Mouse (Mus musculus) forebrain, embryonic 14.5 days (tissue): ENCODE measurements at regions not wholly inside any gene's neighbourhood (a gene's known extent, or its start where the extent isn't known, plus 50 kb on each side); places are given as distances from the start of the nearest gene placed in this dataset.
"Not testable (repeated sequence)": the region's sequence is repeated elsewhere in the genome, so short reads cannot be mapped to it uniquely, and the experiment has no call there.

Experiments used
- ATAC-seq: fragments of 200-750 bp; cut with Nextera tagmentation; 2 replicates; pipeline ENCODE4 v1.8.0; 2017; ENCODE audit warnings: mild to moderate bottlenecking, moderate library complexity
- DNase-seq: peaks from one replicate; pipeline ENCODE4 v3.0.0-alpha.2; 2015; ENCODE audit warnings: low spot score
- H3K27ac ChIP-seq: fragments of 300-500 bp; sonication (generic); 2 replicates; pipeline ENCODE4 v1.5.1; 2014; ENCODE audit warnings: low read depth, mild to moderate bottlenecking, control low read depth, low read length, moderate library complexity
- H3K27me3 ChIP-seq: fragments of 300-500 bp; sonication (generic); replicated peaks from 2 replicates; pipeline ENCODE4 v1.6.1; 2014; ENCODE audit warnings: low read length, control low read depth, mixed read lengths; ENCODE audit not compliant: control insufficient read depth, insufficient read depth
- H3K36me3 ChIP-seq: fragments of 300-500 bp; sonication (generic); 2 replicates; pipeline ENCODE4 v1.6.1; 2014; ENCODE audit warnings: low read length, control low read depth; ENCODE audit not compliant: control insufficient read depth, insufficient read depth
- H3K4me1 ChIP-seq: fragments of 300-500 bp; sonication (generic); 2 replicates; pipeline ENCODE4 v1.6.1; 2014; ENCODE audit warnings: antibody characterized with exemption, low read length, control low read depth; ENCODE audit not compliant: control insufficient read depth, insufficient read depth
- H3K4me2 ChIP-seq: fragments of 300-500 bp; sonication (generic); 2 replicates; pipeline ENCODE4 v1.6.1; 2014; ENCODE audit warnings: mild to moderate bottlenecking, control low read depth, low read length
- H3K4me3 ChIP-seq: fragments of 300-500 bp; sonication (generic); 2 replicates; pipeline ENCODE4 v1.5.1; 2014; ENCODE audit warnings: low read depth, low read length, control low read depth
- H3K9ac ChIP-seq: fragments of 300-500 bp; sonication (generic); 2 replicates; pipeline ENCODE4 v1.6.1; 2014; ENCODE audit warnings: mild to moderate bottlenecking, low read length, control low read depth, moderate library complexity
- H3K9me3 ChIP-seq: fragments of 300-500 bp; sonication (generic); replicated peaks from 2 replicates; pipeline ENCODE4 v1.6.1; 2016; ENCODE audit warnings: low read length, control low read depth, mixed read lengths; ENCODE audit not compliant: control insufficient read depth
- WGBS: fragments of 180-500 bp; shearing (Covaris S2); extraction: QIAGEN DNeasy Blood & Tissue Kit; methylation state at CpG from one replicate; pipeline ENCODE4 v1.1.7; 2014; 5-methylcytosine and 5-hydroxymethylcytosine counted together

DNA sequence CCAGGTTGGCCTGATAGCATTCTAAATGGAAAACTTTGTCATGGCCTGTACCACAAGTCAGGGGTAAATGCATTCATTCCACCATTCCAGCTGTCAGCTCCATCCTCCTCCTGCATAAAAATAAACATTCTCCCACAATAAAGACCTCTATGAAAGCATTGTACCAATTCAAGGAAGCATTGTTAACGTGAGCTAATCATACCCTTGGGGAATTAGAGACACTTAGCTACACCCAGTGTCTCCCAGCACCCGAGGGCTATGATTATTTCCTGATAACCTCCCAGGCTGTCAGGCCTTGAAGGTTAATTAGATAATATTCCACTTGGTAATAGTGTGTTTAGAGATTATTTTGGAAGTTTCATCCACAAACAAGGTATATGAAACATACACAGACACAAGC lies 182.1 kb downstream of the Ppp1r3a start:
- H3K4me2 ChIP-seq, result no peak overlapping the region
- DNase-seq (peak; percentile 2), ATAC-seq (no peak)
- no peak overlapping the region for H3K27ac ChIP-seq
- no peaks in the 10 kb centered on the region for H3K4me1 ChIP-seq
- 28% methylated on average over 2 of the region's 2 CpGs for WGBS
- no peaks in the 10 kb centered on the region for H3K36me3 ChIP-seq
- H3K27me3 ChIP-seq, result no peaks in the 10 kb centered on the region
- no peak overlapping the region for H3K4me3 ChIP-seq
- H3K9ac ChIP-seq, result no peak overlapping the region
- H3K9me3 ChIP-seq, result no peaks in the 10 kb centered on the region

DNA sequence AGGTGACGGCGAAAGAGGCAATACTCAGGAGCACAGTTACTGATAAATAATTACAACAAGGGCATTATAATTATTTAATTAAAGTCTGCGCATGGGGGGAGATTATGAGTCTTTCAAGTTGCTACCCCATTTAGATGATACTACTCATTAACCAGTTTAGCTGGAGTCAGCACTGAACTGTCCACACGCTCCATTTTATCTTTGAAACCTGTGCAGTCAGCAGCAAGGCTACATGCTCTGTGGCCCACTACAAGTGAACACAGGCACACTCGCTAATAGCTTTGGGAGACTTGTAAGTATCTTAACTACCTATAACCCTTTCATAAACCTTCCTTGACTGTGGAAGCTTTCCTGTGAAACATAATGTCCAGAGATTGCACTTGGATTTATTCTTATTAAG lies 214.7 kb downstream of the Ppp1r3a start:
- no peaks in the 10 kb centered on the region for H3K9me3 ChIP-seq
- no peak overlapping the region for H3K4me3 ChIP-seq
- H3K4me2 ChIP-seq, result no peak overlapping the region
- H3K27ac ChIP-seq, result no peak overlapping the region
- no peaks in the 10 kb centered on the region for H3K36me3 ChIP-seq
- WGBS, result 86% methylated on average over 5 of the region's 5 CpGs
- ATAC-seq (no peak), DNase-seq (no peak)
- no peaks in the 10 kb centered on the region for H3K4me1 ChIP-seq
- H3K9ac ChIP-seq, result no peak overlapping the region
- no peaks in the 10 kb centered on the region for H3K27me3 ChIP-seq

DNA sequence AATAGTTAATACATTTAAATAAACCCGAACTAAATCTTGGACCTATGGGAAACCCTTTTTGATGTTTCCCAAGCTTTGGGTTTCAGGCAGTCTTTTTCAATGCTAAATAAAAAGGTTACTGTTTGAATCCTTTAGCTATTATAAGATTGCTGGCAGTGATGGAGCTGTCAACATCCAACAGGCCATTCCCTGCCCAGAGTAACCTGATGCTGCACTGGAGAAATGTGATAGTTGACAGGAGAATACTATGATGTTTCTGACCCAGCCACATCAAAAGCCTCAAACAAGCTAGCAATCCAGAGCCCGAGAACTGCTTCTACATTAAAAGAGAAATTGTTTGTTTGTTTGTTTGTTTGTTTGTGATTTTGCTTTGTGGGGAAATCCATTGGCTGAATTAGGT lies 226.0 kb downstream of the Ppp1r3a start:
- ATAC-seq (no peak), DNase-seq (no peak)
- WGBS, result 45% methylated on average over 2 of the region's 2 CpGs

DNA sequence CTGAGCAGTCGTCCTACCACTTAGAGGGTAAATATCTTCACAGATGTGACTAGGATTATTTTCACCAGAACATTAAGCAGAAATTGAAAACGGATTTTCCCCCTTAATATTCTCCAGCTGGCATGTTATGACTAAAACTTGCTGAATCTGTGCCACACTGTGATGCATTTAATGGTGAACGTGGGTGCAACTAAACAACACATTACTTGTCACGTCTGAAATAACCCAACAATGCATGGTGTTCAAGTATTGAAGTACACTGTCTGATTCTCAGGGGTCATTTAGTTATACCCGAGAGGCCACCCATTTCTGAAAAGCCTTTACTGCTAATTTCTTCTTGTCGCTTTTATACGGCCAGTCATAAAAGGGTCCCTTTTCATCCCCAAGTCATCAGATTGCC lies 226.5 kb downstream of the Ppp1r3a start:
- Histone ChIP-seq H3K36me3 (no peaks in the 10 kb centered on the region), H3K27ac (no peak overlapping the region), H3K4me3 (no peak overlapping the region), H3K27me3 (no peaks in the 10 kb centered on the region), H3K9ac (no peak overlapping the region), H3K9me3 (no peaks in the 10 kb centered on the region), H3K4me1 (peaks cover 3% of the 10 kb centered on the region; the same call in 1 of the 2 replicates), H3K4me2 (no peak overlapping the region)
- no peak for DNase-seq
- no peak for ATAC-seq
- 22% methylated on average over 7 of the region's 7 CpGs for WGBS

More for the DNA sequence above, 226.0 kb downstream of the Ppp1r3a start:
- H3K27me3 ChIP-seq, result no peaks in the 10 kb centered on the region
- no peak overlapping the region for H3K4me3 ChIP-seq
- H3K4me2 ChIP-seq, result no peak overlapping the region
- H3K9me3 ChIP-seq, result no peaks in the 10 kb centered on the region
- no peak overlapping the region for H3K27ac ChIP-seq
- no peak overlapping the region for H3K9ac ChIP-seq
- peaks cover 3% of the 10 kb centered on the region; the same call in 1 of the 2 replicates for H3K4me1 ChIP-seq
- H3K36me3 ChIP-seq, result no peaks in the 10 kb centered on the region

DNA sequence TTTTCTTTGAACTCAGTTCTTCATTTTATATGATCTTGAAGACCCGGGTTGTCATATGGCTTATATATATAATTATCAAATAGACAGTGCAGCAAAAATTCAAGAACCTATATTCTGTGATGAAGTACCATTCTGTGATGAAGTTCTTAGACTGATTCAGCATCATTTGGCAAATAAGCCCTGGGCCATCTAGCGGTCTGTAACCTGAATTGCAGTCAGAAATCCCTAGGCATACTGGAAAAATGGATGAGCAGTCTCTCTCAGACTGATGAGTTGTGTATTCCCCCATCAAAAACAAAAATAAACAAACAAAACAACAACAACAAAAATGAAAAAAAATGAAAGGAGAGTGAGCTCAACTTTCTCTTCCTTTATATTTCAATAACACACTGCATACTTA lies 232.3 kb downstream of the Ppp1r3a start:
- DNase-seq (peak; percentile 44), ATAC-seq (no peak)
- H3K4me1 ChIP-seq, result no peaks in the 10 kb centered on the region
- no peaks in the 10 kb centered on the region for H3K27me3 ChIP-seq
- H3K4me3 ChIP-seq, result no peak overlapping the region
- no peaks in the 10 kb centered on the region for H3K9me3 ChIP-seq
- 30% methylated on average over 2 of the region's 2 CpGs for WGBS
- no peak overlapping the region for H3K9ac ChIP-seq
- no peaks in the 10 kb centered on the region for H3K36me3 ChIP-seq
- no peak overlapping the region for H3K4me2 ChIP-seq
- no peak overlapping the region for H3K27ac ChIP-seq

DNA sequence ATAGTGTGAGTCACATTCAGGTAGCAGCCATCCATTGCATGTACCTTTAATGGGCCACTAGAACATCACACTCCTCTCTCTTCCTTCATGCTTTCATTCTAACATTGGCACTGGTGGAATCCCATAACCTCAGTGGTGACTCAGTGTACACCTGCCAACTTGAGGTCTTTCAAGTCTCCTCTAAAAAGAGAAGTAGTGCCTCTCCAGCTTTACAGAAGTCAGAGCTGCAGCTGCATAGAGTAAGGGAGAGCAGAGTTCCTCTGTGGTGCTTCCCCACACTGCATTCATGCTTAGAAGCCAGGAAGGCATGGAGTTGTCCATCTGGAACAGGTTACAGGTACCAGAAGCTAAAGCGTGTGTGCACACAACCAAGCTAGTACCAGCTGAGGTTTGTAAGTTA lies 233.8 kb downstream of the Ppp1r3a start:
- H3K4me2 ChIP-seq, result no peak overlapping the region
- DNase-seq (no peak), ATAC-seq (no peak)
- H3K4me3 ChIP-seq, result no peak overlapping the region
- no peaks in the 10 kb centered on the region for H3K9me3 ChIP-seq
- no peaks in the 10 kb centered on the region for H3K4me1 ChIP-seq
- H3K27me3 ChIP-seq, result no peaks in the 10 kb centered on the region
- H3K9ac ChIP-seq, result no peak overlapping the region
- no peaks in the 10 kb centered on the region for H3K36me3 ChIP-seq
- H3K27ac ChIP-seq, result no peak overlapping the region
- 93% methylated on average over 1 of the region's 1 CpGs for WGBS

DNA sequence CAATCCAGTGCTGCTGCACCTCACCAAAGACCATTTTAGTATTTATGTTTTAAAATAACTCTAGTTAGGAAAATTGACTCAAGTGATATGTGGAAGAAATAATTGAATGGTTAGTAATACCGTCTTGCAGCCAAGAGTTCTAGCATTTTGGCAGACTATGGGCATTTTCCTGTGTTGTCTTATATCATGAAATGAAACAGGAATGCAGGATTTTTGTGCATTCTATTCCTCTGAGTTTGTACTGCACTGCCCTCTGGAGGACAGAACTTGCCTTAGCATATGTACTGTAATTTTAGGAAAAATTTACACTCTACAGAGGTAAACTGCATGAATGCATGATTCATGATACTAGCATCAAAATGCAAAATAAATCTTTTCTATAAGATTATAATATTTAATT lies 250.9 kb downstream of the Ppp1r3a start:
- Histone ChIP-seq H3K4me2 (no peak overlapping the region), H3K27ac (no peak overlapping the region), H3K36me3 (no peaks in the 10 kb centered on the region), H3K27me3 (no peaks in the 10 kb centered on the region), H3K4me3 (no peak overlapping the region), H3K4me1 (no peaks in the 10 kb centered on the region), H3K9ac (no peak overlapping the region), H3K9me3 (no peaks in the 10 kb centered on the region)
- WGBS, result 48% methylated on average over 1 of the region's 1 CpGs
- DNase-seq (peak; percentile 91), ATAC-seq (peak; percentile 84)

DNA sequence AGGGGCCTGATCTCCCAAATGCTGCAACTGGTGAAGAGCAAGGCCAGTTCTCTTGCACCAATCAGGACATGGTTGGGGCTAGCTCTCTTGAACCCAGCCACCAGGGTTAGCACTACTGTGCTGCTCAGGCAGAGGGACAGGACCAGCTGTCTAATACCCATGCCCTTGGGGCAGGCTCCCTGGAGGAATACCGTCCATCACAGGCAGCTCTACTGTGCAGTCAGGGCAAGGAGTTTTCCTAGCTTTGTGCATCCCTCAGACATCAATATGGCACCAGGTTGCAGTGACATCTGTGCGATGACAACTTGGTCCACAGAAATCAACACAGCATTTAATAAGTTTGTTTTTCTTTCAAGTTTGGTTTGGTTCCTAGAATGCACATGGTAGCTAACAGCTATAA lies 254.4 kb downstream of the Ppp1r3a start:
- ATAC-seq (0 out of 2 replicates have a peak, but pooled peaks have one; percentile 29), DNase-seq (peak; percentile 22)
- H3K9me3 ChIP-seq, result no peaks in the 10 kb centered on the region
- H3K36me3 ChIP-seq, result no peaks in the 10 kb centered on the region
- no peaks in the 10 kb centered on the region for H3K4me1 ChIP-seq
- 84% methylated on average over 2 of the region's 2 CpGs for WGBS
- H3K27ac ChIP-seq, result no peak overlapping the region
- H3K9ac ChIP-seq, result no peak overlapping the region
- no peak overlapping the region for H3K4me3 ChIP-seq
- H3K27me3 ChIP-seq, result no peaks in the 10 kb centered on the region
- no peak overlapping the region for H3K4me2 ChIP-seq

DNA sequence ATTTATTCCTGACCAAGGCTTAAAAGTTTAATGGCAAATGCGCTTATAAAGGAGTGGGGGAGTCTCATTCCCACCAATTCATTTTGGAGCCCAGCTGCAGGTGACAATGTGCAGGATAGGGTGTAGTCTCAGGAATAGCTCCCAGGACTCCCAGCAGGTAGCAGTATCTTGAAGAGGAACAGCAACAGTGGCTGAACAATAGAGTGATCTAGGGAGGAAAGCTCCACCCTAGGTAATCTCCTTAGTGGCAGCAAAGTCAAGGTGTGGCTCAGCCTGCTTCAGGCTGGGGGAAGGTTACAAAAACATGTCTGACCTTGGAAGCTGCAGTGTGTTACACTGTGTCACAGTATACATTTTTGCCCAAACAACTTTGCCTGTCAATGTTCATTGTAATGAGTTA lies 255.2 kb downstream of the Ppp1r3a start:
- WGBS, result 32% methylated on average over 1 of the region's 1 CpGs

More for the DNA sequence above, 255.2 kb downstream of the Ppp1r3a start:
- H3K4me3 ChIP-seq, H3K4me1 ChIP-seq, H3K9me3 ChIP-seq, DNase-seq, H3K9ac ChIP-seq, H3K27ac ChIP-seq, ATAC-seq, H3K27me3 ChIP-seq, H3K4me2 ChIP-seq, H3K36me3 ChIP-seq: not testable (repeated sequence)
